Mouse (Mus musculus) heart, postnatal 0 days (tissue): ENCODE measurements around the gene Ndufs3. TPM values are rescaled to one million over a fixed set of nuclear protein-coding genes. Genes with fewer than 3 reads are reported as not detected.

Experiments
- ATAC-seq: fragments of 200-750 bp; cut with Nextera tagmentation; 2 replicates; pipeline ENCODE4 v1.8.0; 2017; ENCODE audit warnings: low read depth, moderate number of reproducible peaks, moderate library complexity; ENCODE audit not compliant: insufficient read depth
- DNase-seq: peaks from one replicate; pipeline ENCODE4 v3.0.0-alpha.2; 2016; ENCODE audit warnings: low spot score
- H3K27ac ChIP-seq: fragments of 300-500 bp; sonication (generic); 2 replicates; pipeline ENCODE4 v1.5.1; 2014; ENCODE audit warnings: low read depth, mild to moderate bottlenecking
- H3K27me3 ChIP-seq: fragments of 300-500 bp; sonication (generic); 2 replicates; pipeline ENCODE4 v1.6.1; 2014; ENCODE audit warnings: low read length, mixed read lengths; ENCODE audit not compliant: control insufficient read depth, insufficient read depth
- H3K36me3 ChIP-seq: fragments of 300-500 bp; sonication (generic); replicated peaks from 2 replicates; pipeline ENCODE4 v1.6.1; 2014; ENCODE audit warnings: low read length, mixed read lengths; ENCODE audit not compliant: control insufficient read depth, insufficient read depth
- H3K4me1 ChIP-seq: fragments of 300-500 bp; sonication (generic); 2 replicates; pipeline ENCODE4 v1.6.1; 2014; ENCODE audit warnings: antibody characterized with exemption; ENCODE audit not compliant: control insufficient read depth, insufficient read depth
- H3K4me2 ChIP-seq: fragments of 300-500 bp; sonication (generic); 2 replicates; pipeline ENCODE4 v1.6.1; 2014; ENCODE audit warnings: low read depth, mild to moderate bottlenecking, low read length, moderate library complexity
- H3K4me3 ChIP-seq: fragments of 300-500 bp; sonication (generic); 2 replicates; pipeline ENCODE4 v1.5.1; 2014; ENCODE audit warnings: low read depth, low read length
- H3K9ac ChIP-seq: fragments of 300-500 bp; sonication (generic); replicated peaks from 2 replicates; pipeline ENCODE4 v1.6.1; 2014; ENCODE audit warnings: low read depth, low read length, mixed read lengths
- H3K9me3 ChIP-seq: fragments of 300-500 bp; sonication (generic); replicated peaks from 2 replicates; pipeline ENCODE4 v1.6.1; 2016; ENCODE audit warnings: low read length; ENCODE audit not compliant: control insufficient read depth
- CTCF ChIP-seq: IDR thresholded peaks from 2 replicates; pipeline ENCODE4 v1.5.1; 2016; ENCODE audit warnings: antibody characterized with exemption, control low read depth, low read depth
- EP300 ChIP-seq: IDR thresholded peaks from 2 replicates; pipeline ENCODE4 v1.6.1; 2016; ENCODE audit warnings: antibody characterized with exemption, low read depth
- WGBS: fragments of 180-500 bp; shearing (Covaris S2); extraction: QIAGEN DNeasy Blood & Tissue Kit; methylation state at CpG from one replicate; pipeline ENCODE4 v1.1.7; 2014; 5-methylcytosine and 5-hydroxymethylcytosine counted together
- polyA plus RNA-seq: library from polyadenylated mRNA; unstranded; fragments of >200 nt; fragmentation: Nextera tagmentation; extraction: Ambion mirVana; gene quantifications from 2 replicates; pipeline ENCODE4 v1.2.1, GENCODE M21; 2015
- total RNA-seq: library from RNA; depleted of rRNA; stranded (reverse); fragments of >200 nt; gene quantifications from 2 replicates; pipeline ENCODE4 v1.2.3, GENCODE M21; 2014; ENCODE audit warnings: low replicate concordance

Ndufs3 gene
- total and polyA plus RNA-seq, 2 experiments from 2014 or later: 556 to 620 TPM

- no peak overlapping the region for H3K27ac ChIP-seq
- DNase-seq: no peak
- H3K4me1 ChIP-seq: no peaks in the 10 kb centered on the region
- no peaks in the 10 kb centered on the region for H3K27me3 ChIP-seq
- 87% methylated on average over 13 of the region's 13 CpGs for WGBS
- ATAC-seq: no peak
- TF ChIP-seq CTCF (no peak), EP300 (no peak)
- H3K4me2 ChIP-seq: no peak overlapping the region
- H3K9ac ChIP-seq: no peak overlapping the region
- no peak overlapping the region for H3K4me3 ChIP-seq
- H3K36me3 ChIP-seq: no peaks in the 10 kb centered on the region
- H3K9me3 ChIP-seq: no peaks in the 10 kb centered on the region
These were observed 23.9 kb upstream of the Ndufs3 start for GRCm38 (mm10) chr2:90928566-90928965.

- 91% methylated on average over 2 of the region's 2 CpGs for WGBS
- ATAC-seq: no peak
- TF ChIP-seq CTCF (no peak), EP300 (no peak)
These were observed 18.0 kb upstream of the Ndufs3 start for GRCm38 (mm10) chr2:90922636-90923035.

GRCm38 (mm10) chr2:90921178-90921577 lies 16.6 kb upstream of the Ndufs3 start:
- 29% methylated on average over 1 of the region's 1 CpGs for WGBS
- H3K36me3 ChIP-seq: no peaks in the 10 kb centered on the region
- H3K27ac ChIP-seq: peak overlapping the region; percentile 64
- H3K9me3 ChIP-seq: no peaks in the 10 kb centered on the region
- H3K4me3 ChIP-seq: no peak overlapping the region
- peak overlapping the region; percentile 29; the same call in 1 of the 2 replicates for H3K9ac ChIP-seq
- DNase-seq: peak; percentile 43
- peaks cover 22% of the 10 kb centered on the region for H3K4me1 ChIP-seq
- H3K4me2 ChIP-seq: no peak overlapping the region
- no peak for ATAC-seq
- no peak for TF ChIP-seq EP300
- no peak for TF ChIP-seq CTCF
- no peaks in the 10 kb centered on the region for H3K27me3 ChIP-seq

More at GRCm38 (mm10) chr2:90922636-90923035, 18.0 kb upstream of the Ndufs3 start:
- Histone ChIP-seq H3K4me2 (no peak overlapping the region), H3K9me3 (no peaks in the 10 kb centered on the region), H3K4me3 (no peak overlapping the region), H3K4me1 (peaks cover 19% of the 10 kb centered on the region), H3K36me3 (no peaks in the 10 kb centered on the region), H3K9ac (no peak overlapping the region), H3K27ac (no peak overlapping the region), H3K27me3 (no peaks in the 10 kb centered on the region)
- no peak for DNase-seq

GRCm38 (mm10) chr2:90917999-90918698 lies 13.5 kb upstream of the Ndufs3 start:
- peak overlapping the region; percentile 97 for H3K27ac ChIP-seq
- ATAC-seq (no peak; the same call in 1 of the 2 replicates), DNase-seq (no peak)
- H3K27me3 ChIP-seq: no peaks in the 10 kb centered on the region
- 4% methylated on average over 15 of the region's 16 CpGs for WGBS
- H3K36me3 ChIP-seq: peaks cover 8% of the 10 kb centered on the region
- H3K4me2 ChIP-seq: peak overlapping the region; percentile 78
- H3K4me1 ChIP-seq: peaks cover 39% of the 10 kb centered on the region
- H3K9me3 ChIP-seq: no peaks in the 10 kb centered on the region
- peak overlapping the region; percentile 99 for H3K9ac ChIP-seq
- TF ChIP-seq CTCF (no peak), EP300 (no peak; the same call in 1 of the 2 replicates)
- peak overlapping the region; percentile 78 for H3K4me3 ChIP-seq

- peak overlapping the region; percentile 78 for H3K4me2 ChIP-seq
- H3K27ac ChIP-seq: peak overlapping the region; percentile 97
- ATAC-seq (peak; percentile 87), DNase-seq (peak; percentile 77)
- peaks cover 16% of the 10 kb centered on the region for H3K36me3 ChIP-seq
- peak overlapping the region; percentile 99 for H3K9ac ChIP-seq
- H3K4me3 ChIP-seq: peak overlapping the region; percentile 78
- WGBS: under 1% methylated on average over 70 of the region's 73 CpGs
- H3K4me1 ChIP-seq: peaks cover 39% of the 10 kb centered on the region
- H3K27me3 ChIP-seq: no peaks in the 10 kb centered on the region
- TF ChIP-seq CTCF (no peak), EP300 (no peak)
- H3K9me3 ChIP-seq: no peaks in the 10 kb centered on the region
These were observed 12.8 kb upstream of the Ndufs3 start for GRCm38 (mm10) chr2:90917233-90917998.
